Mouse (Mus musculus): ENCODE data around the gene Abcb11. TPM values are rescaled to one million over a fixed set of nuclear protein-coding genes. Genes with fewer than 3 reads are reported as not detected.
"Not testable (repeated sequence)": the region's sequence is repeated elsewhere in the genome, so short reads cannot be mapped to it uniquely, and the experiment has no call there.

Abcb11 gene
- total RNA-seq (2021) = not detected
- long read RNA-seq, experiment 1 = 0 reads
- long read RNA-seq, experiment 2, partial matches to known transcripts = 0 of 1 reads
- long read RNA-seq, experiment 2, other reads (novel, unspliced or antisense) = 1 of 1 reads

DNA sequence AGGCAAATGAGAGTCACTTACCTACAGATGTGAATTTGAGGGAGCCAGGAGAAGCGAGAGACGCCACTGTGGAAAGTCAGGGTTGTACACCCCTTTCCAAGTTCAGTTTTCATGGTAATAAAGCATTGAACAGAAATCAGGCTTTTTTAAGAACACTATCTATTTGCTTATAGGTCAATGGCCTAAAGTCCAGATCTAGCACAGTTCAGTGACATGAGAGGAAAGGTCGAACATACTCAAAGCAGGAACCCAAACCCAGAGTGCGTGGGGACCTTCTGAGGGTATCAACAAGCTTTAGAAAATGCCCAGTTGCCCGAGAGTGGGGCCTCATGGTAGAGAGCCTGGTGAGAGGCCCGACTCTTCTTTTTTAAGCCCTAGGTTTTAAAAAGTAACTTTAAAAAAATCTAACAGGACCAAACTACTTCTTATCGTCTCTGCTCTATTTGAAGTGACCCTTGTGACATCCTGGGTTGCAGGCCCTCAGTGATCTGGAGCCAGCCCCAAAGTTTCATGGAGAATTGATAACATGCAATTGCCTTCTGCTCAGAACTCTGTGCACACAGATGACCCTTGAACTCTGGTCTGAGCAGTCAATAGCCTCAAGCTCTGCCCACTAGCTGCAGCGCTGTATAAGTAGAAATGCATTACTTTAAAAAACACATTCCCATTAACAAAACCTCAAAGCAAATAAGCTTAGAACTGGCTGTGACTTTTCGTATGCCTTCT lies at the start of gene Abcb11:
Gene Abcb11, minus strand, starts transcription at position 121 of the 726 bp plus-strand sequence.
- DNase-seq (ENCODE audit: low spot score in 2 of 2) = no peak
- no peak for TF ChIP-seq CTCF (conservative IDR thresholded peaks at IDR 0.05)
- Histone ChIP-seq H3K27ac (no peak within 1 kb of the TSS), H3K4me3 (no peak within 1 kb of the TSS)

DNA sequence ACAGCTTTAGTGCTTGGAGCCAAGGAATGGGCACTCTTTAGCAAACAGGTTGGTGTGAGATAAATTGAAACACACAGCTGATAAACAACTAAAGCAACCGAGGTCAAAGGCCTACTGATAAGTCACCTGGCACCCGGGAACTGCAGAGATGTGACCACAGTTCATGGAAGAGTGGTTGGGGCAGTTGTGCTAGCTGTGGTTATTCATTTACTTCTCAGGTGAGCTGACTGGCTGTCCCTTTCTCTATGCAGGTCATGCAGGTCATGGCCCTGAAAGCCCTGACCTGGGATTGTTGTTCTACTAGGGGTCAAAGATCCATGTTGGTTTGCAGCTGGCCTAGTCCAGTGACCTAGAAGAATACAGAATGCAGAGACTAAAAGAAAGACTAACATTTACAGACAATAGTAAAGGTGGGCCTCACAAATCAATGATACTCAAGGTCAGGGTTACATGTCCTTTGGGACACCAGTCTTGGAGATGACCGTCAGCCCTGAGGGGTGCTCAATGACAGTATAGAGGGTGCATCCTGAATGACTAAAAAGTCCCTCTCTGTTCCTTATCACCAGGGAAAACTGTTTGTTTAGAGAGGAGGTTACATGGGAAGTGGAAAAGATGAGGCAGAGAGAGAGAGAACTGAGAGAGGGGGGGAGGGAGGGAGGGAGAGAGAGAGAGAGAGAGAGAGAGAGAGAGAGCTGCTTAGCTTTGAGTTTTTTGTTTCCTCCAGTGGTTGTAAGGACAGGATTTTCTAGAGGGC lies 43.9 kb upstream of the Abcb11 start:
- DNase-seq (ENCODE audit: low spot score in 2 of 2) = no peak
- TF ChIP-seq CTCF (conservative IDR thresholded peaks at IDR 0.05) = no peak
- Histone ChIP-seq H3K4me3 (no peak overlapping the region), H3K27ac (no peak overlapping the region)

DNA sequence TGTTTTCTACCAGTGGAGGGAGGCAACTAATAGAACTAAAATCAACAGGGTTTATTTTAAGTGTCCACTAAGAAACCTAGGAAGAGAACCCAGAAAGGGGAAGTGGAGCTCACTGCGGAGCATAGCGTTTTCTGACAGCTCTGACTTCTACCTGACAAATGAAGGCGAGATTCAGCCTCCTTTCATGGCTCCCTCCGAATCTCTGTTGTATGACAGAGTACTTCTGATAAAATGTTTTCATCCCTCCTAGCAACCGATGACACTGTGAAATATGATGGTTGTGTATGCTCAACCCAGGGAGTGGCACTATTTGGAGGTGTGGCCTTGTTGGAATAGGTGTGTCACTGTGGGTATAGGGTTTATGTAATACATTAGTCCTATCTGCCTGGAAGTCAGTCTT lies 40.4 kb upstream of the Abcb11 start:
- no peak overlapping the region for H3K27ac ChIP-seq
- TF ChIP-seq CTCF (conservative IDR thresholded peaks at IDR 0.05) = no peak

DNA sequence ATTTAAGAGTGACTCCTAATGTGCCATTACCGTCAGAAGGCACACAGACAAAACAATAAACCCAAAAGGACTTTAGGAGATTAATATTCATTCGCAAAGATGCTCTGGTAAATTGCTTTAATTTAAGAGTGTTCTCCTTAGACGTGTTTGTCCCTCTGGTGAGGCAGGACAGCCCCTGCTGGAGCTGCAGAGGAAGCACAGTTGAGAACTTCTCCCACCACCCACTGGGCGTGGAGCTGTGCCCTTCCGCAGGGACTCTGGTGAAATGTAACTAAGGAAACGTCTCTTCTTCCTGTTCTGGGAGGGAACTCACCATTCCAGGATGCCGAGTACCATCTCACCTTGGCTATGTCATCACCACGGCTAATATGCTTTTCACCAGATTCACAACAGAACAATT lies 39.3 kb upstream of the Abcb11 start:
- no peak overlapping the region for H3K27ac ChIP-seq
- no peak for DNase-seq (ENCODE audit: low spot score in 2 of 2)
- H3K4me3 ChIP-seq = no peak overlapping the region
- TF ChIP-seq CTCF (conservative IDR thresholded peaks at IDR 0.05) = peak; percentile 56

More for the DNA sequence above, 40.4 kb upstream of the Abcb11 start:
- DNase-seq (ENCODE audit: low spot score in 2 of 2) = no peak
- H3K4me3 ChIP-seq = no peak overlapping the region

DNA sequence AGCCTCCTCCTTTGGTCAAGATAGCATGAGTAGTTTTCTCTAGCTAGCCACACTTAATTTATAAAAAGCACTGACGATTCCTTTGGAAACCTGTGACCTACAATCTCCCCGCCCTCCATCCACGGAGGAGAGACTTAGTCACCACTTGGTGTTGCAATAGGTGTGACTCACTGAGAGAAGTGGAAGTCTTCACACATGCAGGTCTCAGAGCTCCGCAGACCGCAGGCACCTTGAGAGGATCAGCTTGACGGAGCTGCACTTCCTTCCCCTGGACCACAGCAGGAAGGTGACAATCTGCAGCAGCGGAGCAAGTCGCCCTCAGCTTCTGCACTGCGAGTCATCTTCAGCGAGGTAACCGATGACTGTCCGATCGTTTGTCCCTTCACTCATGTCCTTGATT lies 37.9 kb upstream of the Abcb11 start, which contains the start of gene Dhrs9:
Gene Dhrs9, plus strand, starts transcription at position 165 of the 400 bp plus-strand sequence.
- Histone ChIP-seq H3K4me3 (no peak within 1 kb of the TSS), H3K27ac (no peak within 1 kb of the TSS)
- DNase-seq (ENCODE audit: low spot score in 2 of 2) = no peak
- TF ChIP-seq CTCF (conservative IDR thresholded peaks at IDR 0.05) = no peak

DNA sequence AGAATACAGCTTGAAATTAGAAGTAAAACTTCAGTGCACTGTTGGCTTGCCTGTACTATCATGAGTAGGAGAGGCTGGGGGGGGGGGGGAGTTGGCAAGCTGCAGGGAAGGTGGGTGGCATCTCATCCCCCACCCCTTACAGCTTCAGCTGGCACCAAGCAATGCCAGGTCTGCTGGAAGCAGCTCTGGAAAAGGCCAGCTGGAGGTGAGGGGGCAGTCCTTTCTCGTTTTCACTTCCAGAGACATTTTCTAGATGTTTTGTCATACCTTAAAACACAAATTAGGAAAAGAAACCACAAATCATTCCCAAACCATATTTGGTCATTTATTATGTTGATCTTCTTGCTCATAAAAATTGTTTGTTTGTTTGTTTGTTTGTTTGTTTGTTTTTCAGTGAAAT lies 37.4 kb upstream of the Abcb11 start:
- DNase-seq (ENCODE audit: low spot score in 2 of 2) = no peak

DNA sequence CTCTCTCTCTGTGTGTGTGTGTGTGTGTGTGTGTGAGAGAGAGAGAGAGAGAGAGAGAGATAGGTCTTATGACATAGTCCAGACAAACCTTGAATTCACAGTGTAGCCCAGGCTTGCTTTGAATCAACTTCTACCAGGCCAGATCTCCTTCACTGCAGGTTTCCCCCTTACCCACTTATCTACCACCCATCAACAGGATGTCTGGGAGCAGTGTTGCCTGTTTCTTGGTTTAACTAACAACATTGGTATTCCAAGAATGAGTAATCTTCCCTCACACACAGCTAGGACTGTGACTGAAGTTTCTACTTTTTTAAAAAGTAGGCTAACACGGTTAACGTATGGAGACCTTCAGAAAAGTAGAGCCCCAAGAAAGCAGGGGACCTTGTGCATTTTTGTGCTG lies 34.4 kb upstream of the Abcb11 start:
- TF ChIP-seq CTCF (conservative IDR thresholded peaks at IDR 0.05) = no peak
- Histone ChIP-seq H3K4me3 (no peak overlapping the region), H3K27ac (no peak overlapping the region)
- DNase-seq (ENCODE audit: low spot score in 2 of 2) = no peak

More for the DNA sequence above, 37.4 kb upstream of the Abcb11 start:
- no peak for TF ChIP-seq CTCF (conservative IDR thresholded peaks at IDR 0.05)
- no peak overlapping the region for H3K4me3 ChIP-seq
- H3K27ac ChIP-seq = no peak overlapping the region

DNA sequence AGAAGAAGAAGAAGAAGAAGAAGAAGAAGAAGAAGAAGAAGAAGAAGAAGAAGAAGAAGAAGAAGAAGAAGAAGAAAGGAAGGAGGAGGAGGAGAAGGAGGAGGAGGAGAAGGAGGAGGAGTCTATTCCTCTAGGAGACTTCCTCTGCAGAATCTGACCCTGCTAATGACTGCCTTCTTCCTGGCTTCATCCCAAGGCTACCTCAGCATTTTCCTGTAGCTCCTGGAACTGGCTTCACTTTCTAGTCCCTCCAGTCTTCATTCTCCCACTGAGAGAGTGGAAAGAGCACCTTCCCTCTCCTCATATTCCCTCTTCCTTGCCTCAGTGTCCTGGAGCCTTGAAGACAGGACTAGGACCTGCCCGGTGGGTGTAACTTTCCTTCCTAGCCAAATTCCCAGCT lies 22.9 kb upstream of the Abcb11 start:
- Histone ChIP-seq H3K27ac (no peak overlapping the region), H3K4me3 (no peak overlapping the region)
- no peak for DNase-seq (ENCODE audit: low spot score in 2 of 2)
- TF ChIP-seq CTCF (conservative IDR thresholded peaks at IDR 0.05) = no peak

DNA sequence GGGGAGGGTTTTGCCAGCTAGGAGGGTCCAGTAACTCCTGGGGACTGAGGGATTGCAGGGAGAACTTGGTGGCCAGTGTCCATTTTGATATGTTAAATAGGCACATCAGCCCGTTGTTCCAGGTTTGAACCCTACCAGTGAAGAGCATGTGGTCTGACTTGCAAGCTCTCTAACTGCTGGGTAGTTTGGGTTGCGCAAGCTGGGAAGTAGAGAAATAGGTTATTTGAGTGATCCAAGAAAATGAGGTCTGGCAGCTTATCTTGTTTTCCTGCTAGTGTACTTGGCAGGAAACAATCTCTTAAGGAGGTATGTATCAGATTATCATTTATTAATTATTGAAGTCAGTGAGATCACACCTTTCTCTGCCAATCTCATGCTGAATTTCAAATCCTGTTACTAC lies 22.4 kb upstream of the Abcb11 start:
- H3K27ac ChIP-seq = no peak overlapping the region
- TF ChIP-seq CTCF (conservative IDR thresholded peaks at IDR 0.05) = no peak
- no peak overlapping the region for H3K4me3 ChIP-seq
- no peak for DNase-seq (ENCODE audit: low spot score in 2 of 2)

DNA sequence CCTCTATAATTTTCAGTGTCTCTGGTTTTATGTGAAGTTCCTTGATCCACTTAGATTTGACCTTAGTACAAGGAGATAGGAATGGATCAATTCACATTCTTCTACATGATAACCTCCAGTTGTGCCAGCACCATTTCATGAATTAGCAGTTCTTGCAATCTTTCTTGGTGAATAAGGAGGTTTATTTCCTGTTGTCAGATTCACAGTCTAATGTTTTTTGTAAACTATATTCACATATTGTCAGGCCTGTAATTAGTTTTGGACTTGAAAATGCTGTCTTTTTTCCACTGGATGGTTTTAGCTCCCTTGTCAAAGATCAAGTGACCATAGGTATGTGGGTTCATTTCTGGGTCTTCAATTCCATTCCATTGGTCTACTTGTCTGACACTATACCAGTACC lies 13.0 kb upstream of the Abcb11 start:
- DNase-seq (ENCODE audit: low spot score in 2 of 2); H3K27ac ChIP-seq; H3K4me3 ChIP-seq: not testable (repeated sequence)

DNA sequence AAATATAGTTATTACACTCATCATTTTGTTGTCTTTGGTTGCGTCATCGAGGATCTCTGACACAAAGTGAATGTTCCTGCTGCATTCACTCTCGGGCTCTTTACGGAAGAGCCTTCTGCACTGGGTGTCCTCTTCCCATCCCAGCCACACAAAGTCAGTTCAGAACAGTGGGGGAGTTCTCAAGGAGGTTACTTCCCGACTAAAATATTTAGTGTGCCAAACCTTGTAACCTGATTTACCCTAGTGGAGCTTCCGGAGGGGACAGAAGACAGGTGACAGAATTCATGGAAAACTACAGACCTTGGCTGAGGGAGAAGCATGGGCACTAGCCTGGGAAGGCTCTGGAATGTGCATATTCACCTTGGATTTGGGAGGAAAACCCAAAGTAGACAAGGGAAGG lies 910 bp downstream of the Abcb11 start:
- TF ChIP-seq CTCF (conservative IDR thresholded peaks at IDR 0.05) = no peak
- no peak for DNase-seq (ENCODE audit: low spot score in 2 of 2)
- no peak overlapping the region for H3K4me3 ChIP-seq
- H3K27ac ChIP-seq = no peak overlapping the region

DNA sequence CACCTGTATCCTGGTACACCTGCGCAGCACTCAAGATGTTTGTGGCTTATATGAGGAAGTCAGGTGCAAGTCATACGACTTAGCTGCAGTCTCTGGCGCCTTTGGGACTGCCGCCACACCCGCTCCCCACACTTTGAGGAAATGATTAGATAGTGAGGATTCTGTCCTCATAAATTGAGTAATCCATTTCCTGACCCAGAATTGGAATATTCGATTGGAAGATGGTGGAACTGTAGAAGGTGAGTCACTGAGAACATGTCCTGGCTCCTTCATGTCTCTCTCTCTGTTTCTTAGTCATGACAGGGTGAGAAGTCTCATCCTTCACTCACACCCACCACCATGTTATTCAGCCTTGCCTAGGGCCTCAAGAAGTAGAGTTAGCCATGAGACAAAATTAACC lies 10.9 kb downstream of the Abcb11 start:
- not testable (repeated sequence) for H3K27ac ChIP-seq; H3K4me3 ChIP-seq; DNase-seq (ENCODE audit: low spot score in 2 of 2)

DNA sequence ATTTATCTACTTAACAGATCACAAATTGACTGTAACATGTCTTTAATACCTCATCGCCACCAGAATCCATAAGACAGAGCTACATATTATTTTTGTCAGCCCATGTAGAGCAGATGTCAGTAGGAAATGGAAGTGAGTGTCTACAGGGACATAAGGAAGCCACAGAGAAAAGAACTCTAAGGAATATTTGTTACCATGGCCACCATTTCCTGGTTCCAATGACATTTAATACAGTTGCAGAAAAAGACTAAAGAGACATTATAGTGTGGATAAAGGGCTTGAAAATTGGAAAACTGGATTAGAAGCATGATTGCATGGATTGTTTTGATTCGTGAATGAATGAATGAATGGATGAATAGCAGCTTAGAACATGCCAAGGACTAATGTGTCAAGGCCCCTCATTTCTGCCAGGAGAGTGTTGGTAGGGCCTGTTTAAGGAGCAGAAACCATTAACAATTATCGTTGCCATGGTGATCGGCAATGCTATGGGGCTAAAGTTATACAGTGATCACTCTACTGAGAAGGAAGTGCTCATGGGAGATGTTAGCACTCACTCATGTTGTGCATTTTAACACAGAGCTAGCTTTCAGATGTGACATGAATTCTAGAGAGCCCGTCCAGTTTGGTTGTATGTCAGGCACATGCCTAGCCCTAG lies 13.8 kb downstream of the Abcb11 start:
- no peak for TF ChIP-seq CTCF (conservative IDR thresholded peaks at IDR 0.05)
- DNase-seq (ENCODE audit: low spot score in 2 of 2) = no peak
- Histone ChIP-seq H3K4me3 (no peak overlapping the region), H3K27ac (no peak overlapping the region)
